Mouse (Mus musculus): ENCODE measurements around the gene Itsn1.

Gene Itsn1

GRCm38 (mm10) chr16:91732816-91733215 is 3.7 kb downstream of the Itsn1 start:
- no peak for DNase-seq

- DNase-seq = no peak
Observed at GRCm38 (mm10) chr16:91734771-91735170, 5.7 kb downstream of the Itsn1 start.

- no peak for DNase-seq
Observed at GRCm38 (mm10) chr16:91736046-91736816, 7.2 kb downstream of the Itsn1 start.

GRCm38 (mm10) chr16:91738505-91738904 is 9.4 kb downstream of the Itsn1 start:
- DNase-seq = no peak

- no peak for DNase-seq
Observed at GRCm38 (mm10) chr16:91740184-91740917, 11.3 kb downstream of the Itsn1 start.

- DNase-seq = no peak
Observed at GRCm38 (mm10) chr16:91740918-91741255, 11.8 kb downstream of the Itsn1 start.

GRCm38 (mm10) chr16:91743055-91743454 is 14.0 kb downstream of the Itsn1 start:
- DNase-seq = no peak

- peak; percentile 59 for DNase-seq
Observed at GRCm38 (mm10) chr16:91746101-91746950, 17.2 kb downstream of the Itsn1 start.

- no peak for DNase-seq
Observed at GRCm38 (mm10) chr16:91747567-91747966, 18.5 kb downstream of the Itsn1 start.

GRCm38 (mm10) chr16:91751644-91752385 is 22.7 kb downstream of the Itsn1 start:
- no peak for DNase-seq

- DNase-seq = no peak
Observed at GRCm38 (mm10) chr16:91753611-91754010, 24.5 kb downstream of the Itsn1 start.

- DNase-seq = no peak
Observed at GRCm38 (mm10) chr16:91754957-91755356, 25.9 kb downstream of the Itsn1 start.

- no peak for DNase-seq
Observed at GRCm38 (mm10) chr16:91761202-91761601, 32.1 kb downstream of the Itsn1 start.

GRCm38 (mm10) chr16:91761761-91762160 is 32.7 kb downstream of the Itsn1 start:
- DNase-seq = no peak

- DNase-seq = no peak
Observed at GRCm38 (mm10) chr16:91762476-91762875, 33.4 kb downstream of the Itsn1 start.

GRCm38 (mm10) chr16:91763975-91764374 is 34.9 kb downstream of the Itsn1 start:
- no peak for DNase-seq

GRCm38 (mm10) chr16:91764414-91764813 is 35.3 kb downstream of the Itsn1 start:
- no peak for DNase-seq

- DNase-seq = no peak
Observed at GRCm38 (mm10) chr16:91765121-91765815, 36.2 kb downstream of the Itsn1 start.

GRCm38 (mm10) chr16:91765816-91766210 is 36.7 kb downstream of the Itsn1 start:
- no peak for DNase-seq

GRCm38 (mm10) chr16:91767165-91767701 is 38.2 kb downstream of the Itsn1 start:
- DNase-seq = no peak

GRCm38 (mm10) chr16:91768586-91768985 is 39.5 kb downstream of the Itsn1 start:
- DNase-seq = no peak

GRCm38 (mm10) chr16:91769911-91770310 is 40.8 kb downstream of the Itsn1 start:
- no peak for DNase-seq
